Mouse (Mus musculus) right cerebral cortex, postnatal 25 days (tissue): ENCODE measurements around the gene Pga5.

ENCODE experiments used
- DNase-seq: peaks from one replicate; pipeline ENCODE4 v3.0.0; 2022

Gene Pga5

DNA sequence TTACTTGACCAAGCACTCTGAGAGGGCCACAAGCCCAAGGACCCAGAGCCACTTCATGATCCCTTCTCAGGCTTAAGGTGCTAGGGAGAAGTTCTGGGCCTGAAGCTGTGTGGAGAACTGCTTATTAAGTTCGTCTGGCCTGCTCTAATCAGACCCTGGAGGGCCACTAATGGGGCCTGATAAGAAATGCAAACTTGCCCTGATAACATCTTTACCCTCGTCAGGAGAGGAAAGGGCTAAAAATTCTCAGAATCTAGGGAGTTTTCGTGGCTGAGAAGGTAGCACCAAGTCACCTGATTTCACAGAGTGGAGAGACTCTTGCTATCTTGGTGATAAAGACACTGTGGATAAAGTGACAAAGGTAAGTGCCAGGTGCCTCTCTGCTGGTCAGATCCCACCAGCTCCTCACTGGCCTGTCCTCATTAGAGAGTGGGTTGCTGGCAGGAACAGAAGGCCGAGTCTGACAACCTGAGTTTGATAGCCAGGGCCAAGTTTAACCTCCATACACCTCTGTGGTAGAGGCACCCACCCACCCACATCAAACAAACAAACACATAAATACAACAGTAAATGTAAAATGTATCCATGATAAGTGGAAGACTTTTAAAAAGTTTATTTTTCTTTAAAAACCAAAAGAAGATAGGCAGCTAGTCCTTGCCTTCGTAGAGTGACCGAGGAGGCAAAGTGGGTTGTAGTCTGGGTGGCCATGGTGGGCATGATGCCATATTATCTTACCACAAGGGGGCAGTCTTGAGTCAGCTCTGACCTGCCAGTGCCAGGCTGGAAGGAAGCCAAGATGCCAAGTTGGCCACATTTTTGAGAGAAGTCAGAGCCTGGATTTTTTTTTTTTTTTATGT is at the start of gene Pga5:
Pga5 (minus strand) TSS at position 157 of the 857 bp plus-strand sequence.
- DNase-seq: peak; percentile 76

DNA sequence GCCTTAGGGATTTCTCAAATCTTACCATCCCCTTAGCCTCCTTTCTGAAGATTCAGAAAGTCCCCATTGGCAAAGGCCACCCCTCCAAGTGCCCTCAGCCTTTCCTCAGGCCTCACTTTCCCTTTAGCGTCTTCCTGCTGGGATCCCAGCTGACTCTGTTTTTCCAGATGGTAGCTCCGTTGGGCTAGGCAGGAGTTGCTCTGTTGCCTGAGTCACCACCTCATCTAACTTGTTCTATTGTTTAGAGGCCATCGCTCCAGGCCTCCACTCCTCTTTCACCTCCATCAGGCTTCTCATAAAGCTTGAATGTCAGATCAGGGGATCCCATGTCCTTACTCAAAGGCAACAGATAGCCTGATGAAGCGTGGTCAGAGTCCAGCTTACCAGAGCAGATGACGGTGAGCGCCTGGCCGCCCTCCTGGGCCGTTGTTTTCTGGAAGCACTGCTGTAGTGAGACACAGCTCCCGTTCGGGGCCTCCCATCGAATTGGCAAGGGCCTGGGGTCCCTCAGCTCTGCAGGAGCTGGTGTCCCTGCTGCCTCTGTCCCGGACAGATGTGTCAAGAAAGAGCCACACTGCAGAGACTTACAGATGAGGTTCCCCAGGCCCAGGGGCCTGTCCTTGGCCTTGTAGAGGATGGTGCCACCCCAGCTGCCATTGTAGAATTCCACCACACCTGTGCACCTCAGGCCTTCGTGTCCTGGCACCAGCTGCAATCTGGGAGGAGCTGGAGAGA is 46.9 kb upstream of the Pga5 start:
- DNase-seq: no peak

DNA sequence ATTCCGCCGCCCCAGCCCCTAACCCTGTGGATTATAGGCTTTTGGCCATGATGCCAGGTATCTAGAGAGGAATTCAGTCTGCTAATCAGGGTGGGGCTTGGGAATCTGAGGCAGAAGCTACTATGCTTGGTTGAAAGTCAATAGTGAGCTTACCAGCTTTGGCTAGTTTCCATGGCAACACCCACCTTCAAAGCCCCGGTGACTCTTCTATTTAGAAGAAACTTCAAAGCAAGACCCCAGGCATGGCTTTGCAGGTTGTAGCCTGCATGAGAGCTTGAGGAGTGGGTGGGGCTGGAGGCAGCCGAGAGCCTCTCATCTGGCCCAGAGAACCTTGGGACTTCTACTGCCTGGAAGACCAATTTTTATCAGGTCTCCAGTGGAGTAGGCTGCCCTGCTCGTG is 45.8 kb upstream of the Pga5 start:
- DNase-seq: no peak

DNA sequence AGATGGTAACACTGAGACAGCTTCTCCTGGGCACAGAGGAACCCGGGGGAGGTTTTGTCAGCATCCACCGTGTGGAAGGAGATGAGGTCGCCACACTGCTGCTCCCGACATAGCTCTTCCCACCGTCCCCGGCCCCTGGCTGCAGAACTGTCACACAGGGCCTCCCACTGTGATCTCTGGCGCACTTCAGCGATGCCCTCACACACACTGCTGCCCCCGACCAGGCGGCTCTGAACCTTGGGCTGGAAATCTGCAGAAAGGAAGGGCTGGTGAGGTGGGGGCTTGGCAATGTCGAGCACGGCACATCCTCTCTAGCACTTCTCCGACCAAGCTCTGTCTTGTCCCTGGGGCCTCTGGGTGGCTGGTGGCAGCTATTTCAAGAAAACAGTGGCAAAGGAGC is 45.2 kb upstream of the Pga5 start:
- DNase-seq: no peak

DNA sequence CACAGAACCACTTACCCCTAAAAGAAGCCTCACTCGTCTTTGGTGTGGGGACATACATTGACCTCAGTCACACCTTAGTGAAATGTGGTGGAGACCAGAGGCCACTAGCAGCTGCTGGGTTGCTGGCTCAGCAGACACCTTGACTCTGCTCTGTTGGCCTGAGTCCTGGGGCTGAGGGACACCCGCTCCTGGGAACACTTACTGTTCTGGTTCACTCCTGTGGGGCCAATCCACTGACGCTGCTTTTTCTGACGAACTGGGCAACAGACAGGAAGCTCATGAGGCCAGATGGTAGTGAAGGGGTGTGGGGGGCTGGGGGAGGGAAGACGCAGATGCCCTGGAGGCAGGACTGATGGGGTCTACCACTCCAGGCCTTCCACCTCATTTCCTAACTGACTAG is 43.2 kb upstream of the Pga5 start:
- DNase-seq: no peak

DNA sequence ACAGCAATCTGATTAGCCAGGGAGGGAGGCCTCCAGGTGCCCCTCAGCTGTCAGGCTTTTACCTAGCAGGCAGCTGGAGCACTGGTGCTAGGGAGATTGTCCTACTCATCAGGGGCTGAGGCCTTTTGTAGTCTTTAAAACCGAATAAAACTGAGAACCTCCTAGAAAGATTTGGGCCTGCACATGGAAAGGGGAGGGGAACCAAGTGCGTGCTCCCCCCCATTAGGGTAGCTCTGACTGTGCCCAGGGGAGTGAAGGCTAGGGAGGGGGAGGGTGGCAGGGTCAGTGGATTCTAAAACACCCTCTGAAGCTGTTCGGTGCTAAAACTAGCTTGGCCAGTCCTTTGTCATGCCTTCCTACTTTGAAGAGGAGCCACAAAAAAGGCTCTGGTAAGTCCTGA is 42.7 kb upstream of the Pga5 start:
- DNase-seq: no peak

DNA sequence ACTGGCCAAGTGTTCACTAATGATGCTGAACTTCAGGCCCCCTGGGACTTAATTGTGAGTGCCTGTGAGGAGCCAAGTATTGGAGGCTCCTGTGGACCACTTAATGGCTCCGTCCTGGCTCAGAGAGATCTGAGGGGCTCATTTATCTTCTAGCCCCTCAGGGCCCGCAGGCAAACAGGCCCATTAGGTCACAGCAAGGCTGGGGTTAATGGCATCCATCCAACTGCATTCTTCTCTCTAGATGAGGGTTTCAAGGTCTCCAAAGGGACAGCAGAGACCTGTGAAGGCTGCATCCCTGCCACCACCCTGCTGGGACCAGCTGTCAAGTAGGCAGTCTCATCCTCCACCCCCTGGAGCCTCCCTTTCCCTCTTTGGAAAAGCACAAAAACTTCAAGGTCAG is 41.9 kb upstream of the Pga5 start:
- DNase-seq: no peak

DNA sequence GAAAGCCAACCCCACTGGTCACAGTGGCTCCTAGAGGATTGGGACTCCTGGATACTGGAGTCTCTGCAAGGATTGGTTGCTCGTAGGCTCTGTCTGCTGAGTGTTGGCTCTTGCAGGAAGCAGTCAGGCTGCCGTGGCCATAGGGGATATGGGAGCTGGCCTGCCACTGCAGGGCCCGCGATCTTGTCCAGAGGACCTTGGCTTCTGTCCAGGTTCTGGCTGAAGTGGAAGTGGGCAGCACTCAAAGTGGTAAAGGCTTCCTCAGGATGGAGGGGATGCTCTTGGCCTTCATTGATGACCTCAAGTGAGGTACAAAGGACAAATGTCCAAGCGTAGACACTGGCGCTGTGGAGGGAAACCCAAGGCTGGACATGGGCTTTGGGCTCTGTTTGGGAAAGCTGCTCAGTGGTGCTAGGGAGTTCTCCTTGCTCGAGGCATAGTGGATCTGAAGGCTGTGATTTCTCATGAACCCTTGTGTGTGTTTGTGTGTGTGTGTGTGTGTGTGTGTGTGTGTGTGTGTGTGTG is 40.4 kb upstream of the Pga5 start:
- DNase-seq: no peak

DNA sequence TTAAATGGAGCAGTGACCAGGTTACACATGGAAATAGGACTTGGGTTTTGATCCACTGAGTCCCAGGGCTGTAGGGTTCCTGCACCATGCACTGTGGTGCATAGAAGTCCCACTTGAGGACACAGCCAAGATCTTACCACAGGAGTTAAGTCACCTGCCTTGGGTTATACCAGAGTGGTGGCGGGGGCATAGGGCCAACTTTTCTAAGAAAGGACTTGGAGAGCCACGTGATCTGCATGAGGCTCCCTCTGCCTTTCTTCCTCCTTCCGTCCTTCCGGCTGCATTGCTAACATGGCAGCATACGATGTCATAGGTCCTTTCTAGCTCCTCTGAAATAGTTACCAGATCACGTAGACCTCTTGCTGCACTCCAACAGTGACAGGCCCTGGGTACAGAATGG is 37.6 kb upstream of the Pga5 start:
- no peak for DNase-seq

DNA sequence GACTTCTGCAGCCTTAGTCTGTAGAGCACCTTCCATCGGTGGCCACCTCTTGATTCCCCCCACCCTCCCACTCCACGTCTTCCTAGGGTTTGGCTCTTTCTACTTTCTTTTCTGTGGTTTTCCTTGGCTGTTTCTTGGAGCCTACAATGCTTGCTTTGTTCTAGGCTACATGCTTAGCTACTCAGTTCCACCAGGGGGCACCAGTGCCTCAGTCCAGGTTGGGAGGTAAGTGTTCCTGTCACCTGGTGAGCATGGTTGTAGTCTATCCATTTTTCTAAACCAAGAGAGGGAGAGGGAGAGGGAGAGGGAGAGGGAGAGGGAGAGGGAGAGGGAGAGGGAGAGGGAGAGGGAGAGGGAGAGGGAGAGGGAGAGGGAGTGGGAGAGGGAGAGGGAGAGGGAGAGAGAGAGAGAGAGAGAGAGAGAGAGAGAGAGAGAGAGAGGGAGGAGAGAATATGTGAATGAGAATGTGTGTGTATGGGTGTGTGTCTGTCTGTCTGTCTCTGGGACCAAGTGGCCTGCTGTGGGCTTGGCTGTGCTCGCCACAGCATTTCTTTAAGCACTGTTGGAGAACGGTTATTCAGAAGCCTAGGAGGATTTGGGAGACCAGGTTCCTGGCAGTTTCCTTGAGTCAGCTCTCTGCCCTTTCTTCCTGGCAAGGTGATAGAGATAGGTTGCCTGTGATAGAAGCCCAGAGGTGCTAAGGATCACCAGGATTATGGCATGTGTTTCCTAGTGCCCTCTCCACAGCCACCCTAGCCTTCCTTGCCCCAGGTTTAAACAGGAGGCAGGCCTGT is 37.0 kb upstream of the Pga5 start:
- peak; percentile 78 for DNase-seq

DNA sequence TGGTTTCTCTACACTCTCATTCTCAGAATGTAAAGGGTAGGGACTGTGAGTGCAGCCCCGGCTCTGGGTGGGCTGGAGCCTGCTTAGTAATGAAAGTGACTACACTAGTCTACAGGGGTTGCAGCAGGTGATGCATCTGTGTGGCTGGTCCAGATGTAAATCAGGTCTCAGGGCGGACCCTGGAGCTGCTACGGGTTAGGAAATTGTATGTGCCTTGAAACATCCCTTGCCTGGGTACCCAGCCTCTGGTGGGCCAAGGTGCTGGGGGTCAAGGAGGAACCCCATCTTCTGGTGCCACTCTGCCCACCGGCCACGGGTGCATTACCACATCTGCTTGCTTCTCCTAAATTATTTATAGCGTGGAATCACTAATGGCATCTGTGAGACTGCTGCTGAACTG is 36.3 kb upstream of the Pga5 start:
- DNase-seq: no peak

DNA sequence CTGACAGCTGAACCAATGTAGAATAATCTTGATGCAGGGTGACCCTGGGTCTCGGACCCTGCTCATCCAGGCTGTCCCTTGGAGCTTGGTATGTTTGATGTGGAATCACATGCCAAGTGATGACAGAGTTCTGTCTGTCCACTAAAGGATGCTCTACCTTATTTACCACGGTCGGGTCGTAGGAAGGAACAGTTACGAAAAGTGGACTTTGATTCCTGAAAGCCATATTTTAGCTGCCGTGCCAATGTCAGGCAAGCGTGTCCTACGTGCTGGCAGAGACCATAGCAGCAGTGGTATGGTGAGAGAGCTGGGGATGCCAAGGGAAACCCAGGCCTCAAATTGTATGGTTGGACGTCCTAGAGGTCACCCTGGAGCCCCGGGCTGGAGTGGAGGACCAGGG is 35.7 kb upstream of the Pga5 start:
- DNase-seq: no peak

DNA sequence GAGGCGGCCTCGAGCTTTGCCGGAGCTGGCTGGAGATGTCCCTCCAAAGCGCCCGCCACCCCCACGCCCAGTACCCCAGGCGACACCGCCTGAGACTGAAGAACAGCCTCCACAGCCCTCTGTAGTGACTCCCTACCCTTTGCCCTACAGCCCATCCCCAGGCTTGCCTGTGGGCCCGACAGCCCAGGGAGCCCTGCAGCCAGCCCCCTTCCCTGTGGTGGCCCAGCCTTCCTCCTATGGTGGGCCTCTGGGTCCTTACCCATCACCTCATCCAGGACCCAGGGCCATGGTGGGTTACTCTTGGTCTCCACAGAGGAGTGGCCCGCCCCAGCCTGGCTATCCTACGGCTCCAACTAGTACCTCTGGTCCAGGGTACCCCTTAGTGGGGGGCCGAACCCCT is 34.8 kb upstream of the Pga5 start:
- no peak for DNase-seq

DNA sequence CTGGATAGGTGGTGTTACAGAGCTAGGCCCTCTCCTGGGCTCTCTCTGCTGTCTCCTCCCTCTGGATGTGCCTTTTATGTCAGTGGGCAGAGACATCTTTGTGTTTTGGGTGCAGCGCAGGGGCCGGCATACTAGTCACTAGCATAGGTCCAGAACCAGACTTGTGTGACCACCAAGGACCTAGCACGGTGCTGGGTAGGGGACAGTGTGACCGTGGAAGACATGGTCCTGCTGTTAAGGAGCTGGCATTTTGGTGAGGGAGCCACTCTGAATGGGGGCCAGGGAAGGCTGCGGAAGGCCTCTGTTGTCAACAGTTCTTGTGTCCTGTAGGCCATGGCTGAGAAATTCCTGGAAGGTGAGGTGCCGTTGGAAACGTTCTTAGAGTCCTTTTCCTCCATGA is 34.3 kb upstream of the Pga5 start:
- no peak for DNase-seq

DNA sequence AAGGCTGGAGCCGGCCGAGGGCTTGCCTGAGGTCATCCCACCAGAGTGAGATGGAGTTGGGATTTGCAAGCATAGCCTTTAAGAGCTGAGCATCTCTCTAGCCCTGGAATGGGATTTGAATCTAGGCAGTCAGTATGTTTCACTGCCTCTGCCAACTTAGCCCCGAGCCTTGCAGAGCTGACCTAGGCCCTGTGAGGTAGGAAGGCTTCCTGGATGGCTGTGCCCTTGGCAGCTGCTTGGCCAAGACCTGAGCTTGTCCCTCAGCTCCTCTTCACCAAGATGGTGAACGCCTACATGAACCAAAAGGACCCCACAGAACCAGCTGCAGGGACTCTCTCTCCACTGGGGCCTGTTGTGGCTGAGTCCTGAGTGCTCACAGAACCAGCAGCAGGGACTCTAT is 32.9 kb upstream of the Pga5 start:
- no peak for DNase-seq

DNA sequence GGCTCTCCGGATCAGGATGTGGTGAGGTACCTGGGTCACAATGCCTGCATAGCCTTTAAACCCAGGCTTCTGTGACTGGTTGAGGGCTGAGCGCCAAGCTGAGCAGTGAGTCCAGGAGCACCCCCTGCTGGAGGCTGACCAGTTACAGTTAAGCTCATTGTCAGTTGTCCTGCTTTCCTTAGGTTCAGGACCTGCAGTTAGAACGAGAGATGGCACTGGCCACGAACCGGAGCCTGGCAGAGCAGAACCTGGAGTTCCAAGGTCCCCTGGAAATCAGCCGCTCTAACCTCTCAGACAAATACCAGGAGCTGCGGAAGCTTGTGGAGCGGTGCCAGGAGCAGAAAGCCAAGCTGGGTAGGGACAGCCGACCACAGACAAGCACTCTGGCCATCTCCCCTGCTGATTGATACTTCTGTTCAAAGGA is 32.2 kb upstream of the Pga5 start:
- peak; percentile 65 for DNase-seq

DNA sequence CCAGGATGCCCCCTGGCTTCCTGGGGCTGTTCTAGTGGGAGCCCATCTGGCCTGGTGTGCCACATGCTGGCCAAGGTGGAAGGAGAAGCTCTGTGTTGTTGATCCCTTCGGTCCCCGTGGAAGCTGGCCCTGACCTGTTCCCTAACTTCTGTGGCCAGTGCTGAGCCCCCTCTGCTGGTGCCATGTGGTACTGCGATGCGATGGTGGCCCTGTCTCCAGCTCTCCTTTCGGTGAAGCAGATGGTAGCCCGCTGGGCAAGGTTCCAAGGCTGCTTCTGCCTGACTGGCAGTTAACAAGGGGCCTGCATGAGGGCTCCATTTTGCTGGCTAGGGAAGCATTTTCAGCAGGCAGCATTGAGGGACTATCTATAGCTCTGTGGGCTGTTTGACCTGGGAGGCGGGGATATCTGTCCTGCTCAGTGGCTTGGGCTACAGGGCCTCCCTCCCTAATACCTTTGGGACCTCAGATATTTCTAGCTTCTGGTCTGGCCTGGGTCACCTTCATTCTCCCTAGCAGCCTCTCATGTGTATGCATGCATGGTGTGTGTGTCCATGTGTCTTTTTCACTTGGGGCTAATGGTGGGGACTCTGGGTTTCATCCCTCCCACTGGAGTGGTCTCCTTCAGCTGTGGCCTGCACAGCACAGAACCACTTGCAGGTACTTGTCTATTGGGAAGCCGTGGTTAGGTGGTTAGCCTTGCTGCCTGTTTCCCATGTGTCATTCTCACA is 31.7 kb upstream of the Pga5 start:
- peak; percentile 92 for DNase-seq

DNA sequence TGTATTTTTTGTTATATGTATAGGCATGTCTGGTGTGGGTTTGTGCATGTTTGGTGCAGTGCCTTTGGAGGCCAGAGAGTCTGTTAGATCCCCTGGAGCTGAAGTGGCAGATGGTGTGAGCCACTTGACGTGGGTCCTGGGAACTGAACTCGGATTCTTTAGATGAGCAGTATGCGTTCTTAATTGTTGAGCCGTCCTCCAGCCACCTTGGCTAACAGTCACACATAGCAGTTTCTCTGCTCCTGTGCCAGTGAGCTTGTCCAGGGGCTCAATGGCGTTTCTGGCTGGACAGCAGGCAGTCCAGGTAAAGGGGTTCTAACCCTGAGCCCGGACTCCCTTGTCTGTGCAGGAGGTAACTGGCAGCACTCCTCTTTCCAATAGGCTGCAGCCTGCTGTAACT is 31.0 kb upstream of the Pga5 start:
- DNase-seq: no peak

DNA sequence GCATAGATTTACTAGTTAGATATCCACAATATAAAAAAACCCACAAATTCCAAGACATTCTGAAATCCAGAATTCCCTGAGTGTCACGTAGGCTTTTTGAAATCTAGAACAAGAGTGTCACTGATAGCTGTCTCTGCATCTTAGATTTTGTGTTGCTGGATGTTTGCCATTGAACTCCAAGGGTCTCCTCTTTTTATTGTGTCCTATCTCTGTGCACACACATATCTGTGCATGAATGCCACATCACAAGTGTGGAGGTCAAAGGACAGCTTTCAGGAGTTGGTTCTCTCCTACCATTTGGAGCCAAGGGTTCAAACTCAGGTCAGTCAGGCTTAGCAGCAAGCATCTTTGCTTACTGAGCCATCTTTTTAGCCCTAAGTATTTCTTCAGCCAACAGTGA is 30.0 kb upstream of the Pga5 start:
- no peak for DNase-seq

DNA sequence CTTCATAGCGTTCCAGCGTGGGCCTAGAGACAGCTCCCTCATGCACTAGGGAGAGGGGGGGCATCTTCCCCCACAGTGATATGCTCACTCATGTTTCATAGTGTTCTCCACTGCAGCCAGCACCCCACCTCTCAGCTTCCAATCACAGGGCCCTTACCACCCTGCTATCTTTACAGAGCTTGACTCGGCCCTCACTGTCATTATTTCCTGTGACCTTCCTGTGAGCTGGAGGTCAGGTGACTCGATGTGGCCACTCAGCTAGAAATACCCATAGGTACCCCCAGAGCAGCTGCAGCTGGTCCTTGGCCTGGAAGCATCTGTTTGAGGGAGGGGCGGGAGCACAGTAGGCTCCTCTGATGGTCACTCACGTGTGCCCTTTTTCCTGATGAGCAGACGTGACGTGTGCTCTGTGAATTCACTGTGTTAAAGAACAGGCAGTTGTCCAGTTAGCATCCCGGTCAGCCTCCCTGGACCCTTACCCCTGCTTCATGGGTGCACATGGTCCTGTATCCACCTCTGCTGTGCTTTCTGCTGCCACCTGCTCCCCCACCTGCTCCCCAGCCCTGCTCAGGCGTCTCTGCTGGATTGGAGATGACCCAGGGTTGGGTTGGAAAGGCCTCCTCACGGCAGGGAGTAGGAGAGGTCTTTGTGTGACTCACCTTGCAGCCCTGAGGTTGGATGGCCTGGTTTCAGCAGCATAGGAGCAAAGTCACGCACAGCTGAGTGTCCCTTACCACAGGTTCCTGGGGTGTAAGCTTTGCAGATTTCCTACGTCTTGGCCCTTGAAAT is 29.4 kb upstream of the Pga5 start:
- no peak for DNase-seq

DNA sequence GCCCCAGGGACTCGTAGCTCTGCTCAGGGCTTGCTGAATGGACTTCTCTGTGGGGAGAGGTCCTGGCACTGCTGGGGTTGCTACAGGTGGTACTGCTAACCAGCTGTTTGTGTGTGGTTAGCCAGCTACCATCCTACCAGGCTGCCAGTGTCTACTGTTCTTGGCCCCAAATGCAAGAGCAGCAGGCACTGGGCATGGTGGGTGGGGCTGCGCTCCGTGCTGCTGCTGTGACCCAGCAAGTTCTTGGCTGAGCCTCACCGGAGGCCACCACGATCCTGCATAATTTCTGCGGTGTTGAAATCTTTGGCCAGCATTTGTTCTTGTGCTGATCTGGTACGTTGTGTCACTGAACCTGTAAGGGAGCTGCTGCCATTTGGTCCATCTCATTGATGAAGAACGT is 25.6 kb upstream of the Pga5 start:
- no peak for DNase-seq

DNA sequence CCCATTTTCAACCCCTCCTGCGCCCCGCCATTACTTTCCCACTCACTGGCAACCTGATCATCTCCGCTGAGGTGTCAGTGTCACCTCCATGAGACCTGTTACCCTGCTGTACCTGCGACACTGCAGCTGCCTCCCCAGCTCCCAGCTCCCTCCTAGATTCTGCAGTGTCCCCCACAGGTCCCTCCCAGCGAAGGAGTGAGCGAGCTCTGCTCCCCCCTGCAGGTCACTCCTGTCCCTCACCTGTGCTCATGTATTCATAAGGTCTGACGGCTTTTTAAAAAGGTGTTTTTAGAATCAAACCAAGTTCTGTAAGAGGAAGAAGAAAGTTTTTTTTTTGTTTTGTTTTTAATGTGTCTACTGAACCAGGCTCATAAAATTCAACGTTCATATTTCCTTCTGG is 24.3 kb upstream of the Pga5 start:
- no peak for DNase-seq
